Mouse (Mus musculus): ENCODE results near the gene Arpp19.

The Arpp19 gene

GRCm38 (mm10) chr9:75102131-75102530 lies 64.7 kb downstream of the Arpp19 start:
- DNase-seq (ENCODE audit: low spot score) = no peak

All from urinary bladder, postnatal 25 days (tissue).